Mouse (Mus musculus) CD4-positive, CD25-positive, alpha-beta regulatory T cell, adult 4 months (primary cell): ENCODE measurements around the gene Rsrp1. TPM values are rescaled to one million over a fixed set of nuclear protein-coding genes. Genes with fewer than 3 reads are reported as not detected.
"Not testable (repeated sequence)": the region's sequence is repeated elsewhere in the genome, so short reads cannot be mapped to it uniquely, and the experiment has no call there.

Experiments
- ATAC-seq: one replicate; pipeline ENCODE4 v1.8.0; 2017
- polyA plus RNA-seq, 2 experiments: library from polyadenylated mRNA; unstranded; fragments of 100-300 nt; shearing (Covaris generic); gene quantifications; one replicate each; pipeline ENCODE4 v1.2.1; 2017

The Rsrp1 gene
- polyA plus RNA-seq = 100 to 1,000 TPM; 223 to 361 TPM

DNA sequence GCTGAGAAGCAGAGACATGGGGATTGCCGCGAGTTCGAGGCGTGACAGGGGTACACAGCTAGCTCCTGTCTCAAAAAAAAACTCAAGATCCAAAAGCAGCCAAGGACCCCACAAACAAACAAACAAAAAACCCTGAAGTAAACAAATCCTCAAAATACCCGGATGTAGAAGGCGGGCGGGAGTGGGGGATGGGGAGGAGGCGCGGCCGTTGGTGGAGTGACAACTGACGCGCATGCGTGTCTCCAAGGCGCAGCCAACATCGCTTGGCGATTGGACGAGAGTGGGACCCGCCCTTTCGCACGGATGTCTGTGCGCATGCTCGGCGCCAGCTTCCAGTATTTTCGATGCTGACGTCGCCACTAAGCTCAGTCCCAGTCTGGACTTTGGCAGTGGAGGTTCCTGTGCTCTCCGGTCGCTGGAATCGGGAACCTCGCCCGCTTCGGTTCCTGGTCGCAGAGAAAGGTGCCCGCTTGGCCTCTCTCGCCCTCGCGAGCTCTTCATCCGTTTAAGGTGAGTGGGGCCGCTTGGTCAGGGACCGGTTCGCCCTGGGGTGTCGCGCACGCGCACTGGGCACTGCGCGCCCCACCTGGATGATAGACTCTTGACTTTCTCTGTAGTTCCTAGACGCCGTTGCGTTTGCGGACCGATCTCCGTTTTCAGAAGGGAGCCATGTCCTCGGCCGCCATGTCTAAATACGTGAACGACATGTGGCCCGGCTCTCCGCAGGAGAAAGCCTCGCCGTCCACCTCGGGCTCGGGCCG is at the start of gene Rsrp1:
TSS of gene Rsrp1 (plus strand) at position 335 of the 761 bp plus-strand sequence.
- ATAC-seq = peak; percentile 68

DNA sequence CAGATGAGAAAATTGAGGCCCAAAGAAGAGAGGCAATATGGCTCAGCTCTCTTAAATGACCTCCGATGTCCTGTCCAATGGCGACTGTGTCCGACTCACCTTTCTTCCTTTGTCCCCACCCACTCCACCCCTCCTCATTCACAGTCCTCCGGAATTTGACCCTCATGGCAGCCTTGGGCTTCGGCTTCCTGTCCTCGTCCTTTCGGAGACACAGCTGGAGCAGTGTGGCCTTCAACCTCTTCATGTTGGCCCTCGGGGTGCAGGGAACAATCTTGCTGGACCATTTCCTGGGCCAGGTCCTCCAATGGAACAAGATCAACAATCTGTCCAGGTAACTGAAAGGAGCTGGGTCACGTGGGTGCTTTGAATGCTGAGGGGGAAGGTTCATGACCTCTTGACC is 47.2 kb upstream of the Rsrp1 start:
- no peak for ATAC-seq

DNA sequence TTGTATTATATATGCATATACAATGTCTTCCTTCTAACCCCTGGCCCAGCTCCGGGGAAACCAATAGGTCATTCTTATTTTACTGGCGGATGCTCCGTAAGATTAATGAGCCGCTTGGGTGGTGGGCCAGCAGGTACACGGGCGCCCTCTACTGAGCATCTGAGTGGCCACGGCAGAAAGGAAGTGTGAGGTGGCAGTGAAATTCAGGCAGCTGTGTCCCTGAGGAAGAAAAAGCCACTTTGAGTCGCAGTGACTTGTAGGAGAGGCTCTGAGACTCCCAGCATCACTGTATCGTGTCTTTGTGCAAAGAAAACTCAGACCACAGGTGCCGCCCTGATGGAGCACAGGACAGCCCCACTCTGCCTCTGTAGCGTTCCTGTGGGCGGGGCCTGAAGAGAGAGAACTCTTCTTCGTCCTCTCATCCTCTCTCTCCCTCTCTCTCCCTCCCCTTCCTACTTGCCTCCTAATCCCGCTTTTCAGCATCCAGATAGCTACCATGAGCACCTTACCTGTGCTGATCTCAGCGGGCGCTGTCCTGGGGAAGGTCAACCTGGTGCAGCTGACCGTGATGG is 43.9 kb upstream of the Rsrp1 start:
- ATAC-seq = peak; percentile 65

DNA sequence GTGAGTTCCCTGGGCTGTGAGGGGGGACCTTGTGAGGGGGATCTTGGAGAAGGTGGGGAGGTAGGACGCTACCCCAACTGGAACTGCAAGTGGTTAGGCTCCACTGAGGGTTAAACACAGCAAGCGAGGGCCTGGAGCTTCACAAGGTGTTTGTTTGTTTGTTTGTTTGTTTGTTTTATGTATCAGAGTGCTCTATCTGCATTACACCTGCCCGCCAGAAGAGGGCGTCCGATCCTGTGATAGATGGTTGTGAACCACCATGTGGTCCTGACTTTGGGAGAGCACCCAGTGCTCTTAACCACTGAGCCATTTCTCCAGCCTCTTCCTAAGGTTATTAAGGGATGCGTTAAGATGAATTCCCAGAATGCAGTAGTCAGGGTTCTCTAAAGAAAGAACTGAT is 43.4 kb upstream of the Rsrp1 start:
- ATAC-seq = no peak

- no peak for ATAC-seq
Measured at GRCm38 (mm10) chr4:134883266-134883665, 40.1 kb upstream of the Rsrp1 start.

- no peak for ATAC-seq
Measured at GRCm38 (mm10) chr4:134883808-134884207, 39.6 kb upstream of the Rsrp1 start.

DNA sequence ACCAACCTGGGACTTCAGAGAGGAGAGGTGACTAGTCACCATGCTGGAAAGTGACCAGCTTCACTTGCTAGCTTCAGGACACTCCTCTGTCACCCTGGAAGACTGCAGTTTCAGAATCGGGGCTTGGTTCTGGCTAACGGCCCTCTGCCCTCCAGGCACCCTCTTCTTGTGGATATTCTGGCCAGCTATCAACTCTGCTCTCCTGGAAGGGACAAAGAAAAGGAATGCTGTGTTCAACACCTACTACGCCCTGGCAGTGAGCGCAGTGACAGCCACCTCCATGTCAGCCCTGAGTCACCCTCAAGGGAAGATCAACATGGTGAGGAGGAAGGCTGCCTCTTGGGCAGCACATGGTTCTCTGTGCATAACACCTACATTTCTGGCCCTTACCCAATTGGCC is 39.0 kb upstream of the Rsrp1 start:
- no peak for ATAC-seq

- no peak for ATAC-seq
Measured at GRCm38 (mm10) chr4:134892096-134892495, 31.3 kb upstream of the Rsrp1 start.

DNA sequence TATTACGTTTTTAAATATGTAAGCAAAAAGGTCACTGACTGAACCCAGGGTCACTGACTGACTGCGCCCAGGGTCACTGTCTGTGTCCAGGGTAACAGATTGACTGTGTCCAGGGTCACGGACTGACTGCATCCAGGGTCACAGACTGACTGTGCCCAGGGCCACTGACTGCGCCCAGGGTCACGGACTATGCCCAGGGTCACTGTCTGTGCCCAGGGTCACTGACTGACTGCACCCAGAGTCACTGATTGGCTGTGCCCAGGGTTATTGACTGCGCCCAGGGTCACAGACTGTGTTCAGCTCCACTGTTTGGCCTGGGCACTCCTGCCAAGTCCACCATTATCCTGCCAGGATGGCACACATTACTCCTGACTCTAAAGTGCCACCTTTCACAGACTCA is 26.1 kb upstream of the Rsrp1 start:
- no peak for ATAC-seq

DNA sequence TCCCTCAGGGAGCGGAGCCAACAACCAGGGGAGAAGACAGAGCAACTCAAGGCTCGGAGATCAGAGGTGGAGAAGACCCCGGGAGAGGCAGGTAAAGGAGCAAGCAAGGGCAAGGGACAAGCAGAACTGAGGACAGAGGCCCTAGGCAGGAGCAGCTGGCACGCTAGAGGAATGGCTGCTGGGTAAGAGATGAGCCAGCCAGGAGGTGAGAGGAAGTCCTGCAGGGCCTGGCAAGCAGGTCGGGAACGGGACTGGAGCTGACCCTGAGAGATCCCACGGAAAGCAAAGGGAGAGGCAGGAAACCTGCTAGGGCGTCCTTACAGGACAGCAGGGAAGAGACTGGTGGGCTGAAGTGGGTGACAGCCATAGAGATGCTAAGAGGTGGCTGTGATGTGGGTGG is 22.3 kb upstream of the Rsrp1 start:
- no peak for ATAC-seq

DNA sequence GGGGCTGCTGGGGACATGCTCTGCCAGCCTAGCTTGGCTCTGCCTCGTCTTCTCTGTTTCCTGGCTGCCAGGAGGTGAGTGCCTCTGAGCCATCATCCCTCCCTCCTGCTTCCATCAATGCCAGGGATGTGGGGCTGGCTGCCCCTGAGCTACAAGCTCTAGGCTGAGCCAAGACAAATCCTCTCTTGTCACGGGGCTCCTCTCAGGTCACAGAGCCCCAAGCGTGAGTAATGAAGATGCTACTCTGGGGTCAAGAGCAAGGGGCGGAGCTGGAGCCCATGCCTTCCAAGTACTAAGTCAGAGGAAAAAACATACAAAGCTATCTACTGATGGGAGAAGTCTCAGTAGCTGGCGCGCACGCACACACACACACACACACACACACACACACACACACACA is 20.3 kb upstream of the Rsrp1 start:
- ATAC-seq = no peak

DNA sequence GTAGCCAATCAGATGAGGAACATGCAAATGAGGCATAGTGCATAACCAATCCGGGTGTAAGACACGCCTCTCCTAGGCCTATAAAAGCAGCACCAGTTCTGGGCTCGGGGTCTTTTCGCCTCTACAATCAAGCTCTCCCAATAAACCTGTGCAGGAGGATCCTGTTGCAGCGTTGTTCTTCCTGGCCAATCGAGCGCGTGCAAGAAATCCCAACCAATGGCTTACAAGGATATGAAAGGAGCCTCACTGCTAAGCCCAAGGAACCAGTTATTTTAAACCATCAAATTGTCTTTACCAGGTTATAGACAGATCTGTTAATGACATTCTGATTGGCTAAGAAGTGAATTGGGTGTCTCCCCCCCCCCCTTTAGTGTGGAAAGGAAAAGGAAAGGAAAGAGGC is 12.0 kb upstream of the Rsrp1 start:
- ATAC-seq = not testable (repeated sequence)

GRCm38 (mm10) chr4:134913413-134913812 is 10.0 kb upstream of the Rsrp1 start:
- no peak for ATAC-seq

DNA sequence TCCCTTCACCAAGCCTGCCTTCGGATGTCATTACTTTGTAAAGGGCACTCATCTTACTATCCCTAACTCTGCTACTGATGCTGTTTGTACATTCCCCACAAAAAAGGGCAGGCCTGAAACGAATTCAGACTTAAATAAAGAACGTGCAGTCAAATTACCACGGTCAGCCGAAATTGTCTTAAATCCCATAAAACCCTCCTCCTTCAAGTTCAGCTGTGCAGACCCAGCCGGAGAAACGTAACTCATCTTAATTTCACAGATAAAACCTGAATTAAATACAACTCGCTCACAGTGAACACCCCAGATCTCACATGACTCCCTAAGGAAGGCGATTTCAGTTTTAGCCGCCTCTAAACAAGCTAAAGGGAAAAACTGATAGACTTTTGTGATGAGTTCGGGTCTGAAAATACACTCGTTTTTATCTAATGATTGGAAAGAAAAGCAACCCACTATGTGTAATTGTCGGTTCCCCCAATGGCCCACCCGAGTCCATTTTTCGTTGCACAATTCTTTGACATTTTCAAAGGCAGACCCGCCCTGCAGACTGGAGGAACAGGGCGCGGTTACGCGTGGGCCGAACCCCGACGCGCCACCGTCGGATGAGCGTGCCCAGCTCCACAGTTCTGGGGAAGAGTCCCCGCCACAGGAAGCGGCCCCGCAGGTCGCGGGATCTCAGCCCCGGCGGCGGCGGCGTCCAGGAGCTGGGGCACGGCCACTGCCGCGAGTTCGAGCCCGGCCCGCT is 9.1 kb upstream of the Rsrp1 start:
- peak; percentile 59 for ATAC-seq

- peak; percentile 74 for ATAC-seq
Measured at GRCm38 (mm10) chr4:134914864-134915209, 8.6 kb upstream of the Rsrp1 start, which contains the start of gene Tmem50a. Gene Tmem50a, minus strand, starts transcription at chr4:134915024.

GRCm38 (mm10) chr4:134915223-134916050 is 8.0 kb upstream of the Rsrp1 start:
- ATAC-seq = peak; percentile 3

DNA sequence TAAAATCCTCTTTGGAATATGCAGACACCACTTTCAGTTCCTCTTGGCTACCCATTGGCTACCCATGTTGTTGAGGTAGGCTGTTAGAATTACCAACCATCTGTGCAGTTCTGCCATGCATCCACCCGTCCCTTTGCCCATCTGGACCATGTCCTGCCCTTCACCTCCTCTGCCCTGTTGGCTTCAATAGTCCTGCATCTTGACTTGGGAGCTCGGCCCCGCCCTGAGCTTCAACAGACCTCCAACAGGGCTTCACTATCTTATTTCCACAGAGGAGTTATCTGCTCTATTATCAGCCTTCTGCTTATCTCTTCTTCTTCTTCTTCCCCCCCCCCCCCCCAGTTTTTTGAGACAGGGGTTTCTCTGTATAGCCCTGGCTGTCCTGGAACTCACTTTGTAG is 6.2 kb upstream of the Rsrp1 start:
- ATAC-seq = no peak

GRCm38 (mm10) chr4:134918381-134918780 is 5.0 kb upstream of the Rsrp1 start:
- peak; percentile 60 for ATAC-seq

DNA sequence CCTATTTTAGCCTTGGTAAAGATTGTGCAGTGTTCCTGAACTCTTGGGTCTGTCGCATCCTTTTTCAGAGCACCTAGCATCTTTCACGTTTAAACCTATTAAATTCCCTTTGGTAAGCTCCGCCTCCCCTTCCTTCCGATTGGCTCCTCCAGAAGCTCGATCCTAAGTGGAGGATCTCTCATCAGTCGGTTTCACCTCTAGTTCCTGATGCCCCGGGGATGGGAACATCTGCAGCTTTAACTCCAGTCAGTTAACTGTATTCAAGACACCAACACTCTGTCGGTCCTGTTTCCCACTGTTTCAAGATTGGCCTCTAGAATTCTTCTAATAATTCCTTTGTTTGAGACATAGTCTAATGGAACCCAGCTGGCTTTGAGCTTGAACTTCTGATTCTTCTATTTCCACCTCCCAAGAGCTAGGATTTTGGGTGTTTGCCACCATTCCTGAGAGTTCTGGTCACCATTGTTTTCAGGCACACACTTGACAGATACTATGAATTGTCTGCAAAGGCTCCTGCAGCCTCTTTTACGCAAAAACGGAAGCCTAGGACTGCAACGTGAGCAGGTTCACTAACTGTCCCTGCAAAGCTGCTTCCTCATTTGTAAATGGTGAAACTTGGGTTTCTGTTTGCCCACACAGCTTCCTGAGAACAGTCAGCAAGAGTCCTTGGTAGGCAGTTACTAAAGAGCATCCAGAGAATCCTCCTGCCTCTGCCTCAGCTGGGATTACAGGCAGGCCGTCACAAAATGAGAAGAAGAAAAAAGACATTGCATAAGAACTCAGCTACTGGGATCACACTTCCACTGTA is 3.5 kb upstream of the Rsrp1 start:
- peak; percentile 15 for ATAC-seq

- no peak for ATAC-seq
Measured at GRCm38 (mm10) chr4:134920631-134921030, 2.8 kb upstream of the Rsrp1 start.

DNA sequence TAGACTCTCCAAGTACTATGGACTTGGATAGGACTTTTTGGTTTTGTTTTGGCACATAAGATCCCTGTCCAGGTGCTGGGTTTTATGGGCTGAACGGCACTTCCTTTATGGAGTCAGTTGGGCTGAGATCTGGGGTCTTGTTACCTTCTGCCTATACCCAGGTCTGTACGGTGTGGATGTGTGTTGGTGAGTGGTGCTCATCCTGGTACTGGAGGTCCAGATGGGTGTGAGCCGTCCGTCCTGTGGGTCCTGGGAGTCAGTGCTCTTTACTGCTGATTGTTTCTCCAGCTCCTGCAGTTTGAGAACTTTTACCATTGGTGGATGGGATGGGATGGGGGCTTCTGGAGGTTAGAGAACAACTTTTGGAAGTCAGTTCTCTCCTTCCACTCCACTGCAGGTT is 1.7 kb upstream of the Rsrp1 start:
- ATAC-seq = no peak
